Mouse (Mus musculus): ENCODE data around the gene Mcm8. TPM values are rescaled to one million over a fixed set of nuclear protein-coding genes. Genes with fewer than 3 reads are reported as not detected.

Mcm8 gene
- polyA plus RNA-seq (2012; rRNA removed), result 2.0 and 2.1 TPM in 2 replicates

DNA sequence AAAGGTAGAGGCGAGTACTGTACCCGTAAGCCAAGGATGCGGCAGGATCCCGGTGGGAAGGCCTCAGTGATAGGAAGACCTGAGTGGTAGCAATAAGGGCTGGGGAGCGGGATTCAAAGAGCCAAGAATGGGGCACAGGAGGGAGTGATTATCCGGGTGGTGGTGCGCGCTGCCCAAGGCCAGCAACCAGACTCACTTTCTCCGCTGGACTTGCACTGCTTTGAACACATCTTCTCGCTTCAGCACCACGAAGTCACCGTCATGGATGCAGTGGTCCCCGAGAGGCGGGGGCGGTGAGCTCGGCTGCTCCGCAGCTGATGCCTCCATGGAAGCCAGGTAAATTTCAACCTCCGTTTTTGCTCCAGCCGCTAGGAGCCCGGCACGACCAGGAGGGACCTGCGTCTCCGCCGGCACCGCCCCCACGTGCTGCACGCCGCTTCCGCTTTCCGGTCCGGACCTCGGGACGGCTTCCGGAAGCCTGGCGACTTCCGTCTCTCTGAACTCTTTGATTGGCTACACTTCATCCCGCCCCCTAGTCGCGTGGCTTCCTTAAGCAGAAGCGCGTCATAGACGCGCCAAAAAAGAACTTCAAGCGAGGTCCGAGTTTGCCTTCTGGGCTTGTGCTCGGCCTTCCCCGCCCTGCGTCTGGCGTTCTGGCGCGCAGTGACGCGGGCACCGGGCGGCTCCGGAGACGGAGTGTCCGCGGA, at the start of gene Mcm8, which contains the start of gene Trmt6:
TSS of gene Mcm8 (plus strand) at position 534 of the 707 bp plus-strand sequence.
TSS of gene Trmt6 (minus strand) at position 448 of the 707 bp plus-strand sequence.

DNA sequence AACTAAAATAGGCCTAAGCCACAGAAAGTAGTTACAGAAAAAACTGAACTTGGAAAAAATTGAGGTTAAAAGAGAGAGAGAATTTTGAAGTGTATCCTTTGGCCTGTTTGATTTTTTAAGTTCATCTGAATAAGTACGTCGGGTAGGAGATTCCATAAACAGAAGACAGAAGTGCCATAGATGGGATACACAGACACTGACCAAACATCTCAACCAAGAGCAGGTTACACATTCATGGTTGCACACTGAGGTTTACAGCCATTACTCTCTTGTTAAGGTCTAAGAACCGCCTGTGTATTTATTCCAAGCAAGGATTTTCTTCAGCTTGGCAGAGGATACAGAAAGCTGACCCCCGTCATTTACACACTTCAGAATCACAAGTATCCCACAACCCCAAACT, 35.0 kb upstream of the Mcm8 start, which contains the start of gene Chgb:
TSS of gene Chgb (plus strand) at position 301 of the 400 bp plus-strand sequence.

GRCm38 (mm10) chr2:132846407-132847358, 30.7 kb downstream of the Mcm8 start, which contains the start of gene Crls1:
Gene Crls1, plus strand, starts transcription at chr2:132846666.

DNA sequence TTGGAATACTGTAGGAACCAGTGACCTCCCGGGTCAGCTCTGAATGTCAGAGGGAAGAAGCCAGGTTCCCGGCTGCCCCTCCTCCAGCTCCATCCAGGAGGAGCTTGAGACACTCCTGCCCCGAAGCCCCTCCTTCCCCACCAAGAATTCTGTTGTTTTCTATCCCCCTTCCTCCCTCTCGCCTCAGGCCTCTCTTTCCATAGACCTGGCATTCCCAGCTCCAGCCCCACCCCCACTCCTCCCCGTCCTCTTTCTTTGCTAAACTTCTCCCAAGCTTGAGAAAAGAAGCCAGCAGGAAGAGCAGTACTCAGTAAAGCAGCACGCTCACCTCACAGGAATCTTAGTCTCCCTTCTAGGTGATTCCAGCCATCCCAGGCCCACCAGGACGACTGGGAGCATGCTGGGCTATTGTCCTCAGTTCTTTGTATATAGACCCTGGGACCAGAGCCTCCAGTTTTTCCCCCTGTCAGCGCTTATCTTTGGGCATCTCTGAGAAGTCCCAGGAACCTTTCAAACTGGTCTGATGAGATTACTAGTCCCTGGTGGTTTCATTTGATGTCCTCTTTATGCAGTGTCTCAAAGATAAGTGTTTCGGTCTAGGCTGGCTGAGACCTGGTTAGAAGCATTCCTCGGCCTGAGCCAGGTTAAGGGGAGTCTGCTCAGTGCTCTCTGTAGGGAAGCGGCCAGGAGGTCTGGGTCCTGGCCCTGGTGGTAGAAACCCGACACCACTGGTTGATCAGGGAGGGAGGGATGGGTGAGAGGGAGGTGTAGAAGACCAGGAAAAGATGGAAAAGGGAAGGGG, 65.1 kb downstream of the Mcm8 start, which contains the start of gene Lrrn4:
TSS of gene Lrrn4 (minus strand) at position 48 of the 802 bp plus-strand sequence.

Other genes starting within 250 kb of the Mcm8 start
- gene Gpcpd1, start 228.4 kb upstream of the Mcm8 start, polyA plus RNA-seq (2012; rRNA removed), result 21.6 and 21.9 TPM in 2 replicates
- 6.3 and 6.7 TPM in 2 replicates for gene Shld1, start 129.2 kb upstream of the Mcm8 start, polyA plus RNA-seq (2012; rRNA removed)
- 0.03 and 0.10 TPM in 2 replicates for gene Chgb, start 34.9 kb upstream of the Mcm8 start, polyA plus RNA-seq (2012; rRNA removed)
- gene Trmt6, start 86 bp upstream of the Mcm8 start, polyA plus RNA-seq (2012; rRNA removed), result 5.5 and 6.3 TPM in 2 replicates
- gene Crls1, start 30.5 kb downstream of the Mcm8 start, polyA plus RNA-seq (2012; rRNA removed), result 19.3 and 25.3 TPM in 2 replicates
- gene Lrrn4, start 64.8 kb downstream of the Mcm8 start, polyA plus RNA-seq (2012; rRNA removed), result 0.94 and 0.95 TPM in 2 replicates
- gene Fermt1, start 129.8 kb downstream of the Mcm8 start, polyA plus RNA-seq (2012; rRNA removed), result 0.07 and 0.13 TPM in 2 replicates

Data from liver, embryonic 18 days (tissue).